Mouse (Mus musculus) lung, postnatal 0 days (tissue): ENCODE data around the gene Akap9. TPM values are rescaled to one million over a fixed set of nuclear protein-coding genes. Genes with fewer than 3 reads are reported as not detected.
A peak's percentile ranks its signal among the peaks of the same experiment; 100 is the strongest.
"Not testable (repeated sequence)": the region's sequence is repeated elsewhere in the genome, so short reads cannot be mapped to it uniquely, and the experiment has no call there.

Experiments used
- ATAC-seq: fragments of 200-750 bp; cut with Nextera tagmentation; 2 replicates; pipeline ENCODE4 v1.8.0; 2017; ENCODE audit warnings: moderate library complexity
- DNase-seq: peaks from one replicate; pipeline ENCODE4 v3.0.0-alpha.2; 2016; ENCODE audit warnings: low spot score
- H3K27ac ChIP-seq: fragments of 300-500 bp; sonication (generic); 2 replicates; pipeline ENCODE4 v1.5.1; 2014; ENCODE audit warnings: antibody characterized with exemption, mild to moderate bottlenecking, low read length, mixed read lengths
- H3K27me3 ChIP-seq: fragments of 300-500 bp; sonication (generic); replicated peaks from 2 replicates; pipeline ENCODE4 v1.6.1; 2014; ENCODE audit warnings: low read length, mixed read lengths; ENCODE audit not compliant: insufficient read depth
- H3K36me3 ChIP-seq: fragments of 300-500 bp; sonication (generic); 2 replicates; pipeline ENCODE4 v1.6.1; 2014; ENCODE audit warnings: low read length, mixed read lengths; ENCODE audit not compliant: insufficient read depth
- H3K4me1 ChIP-seq: fragments of 300-500 bp; sonication (generic); 2 replicates; pipeline ENCODE4 v1.6.1; 2014; ENCODE audit warnings: antibody characterized with exemption, low read depth, low read length, mixed read lengths; ENCODE audit not compliant: insufficient read depth
- H3K4me2 ChIP-seq: fragments of 300-500 bp; sonication (generic); replicated peaks from 2 replicates; pipeline ENCODE4 v1.6.1; 2014; ENCODE audit warnings: low read depth, mild to moderate bottlenecking, low read length, moderate library complexity, mixed read lengths
- H3K4me3 ChIP-seq: fragments of 300-500 bp; sonication (generic); 2 replicates; pipeline ENCODE4 v1.5.1; 2014; ENCODE audit warnings: low read depth, low read length
- H3K9ac ChIP-seq: fragments of 300-500 bp; sonication (generic); replicated peaks from 2 replicates; pipeline ENCODE4 v1.6.1; 2014; ENCODE audit warnings: low read depth, mild to moderate bottlenecking
- H3K9me3 ChIP-seq: fragments of 300-500 bp; sonication (generic); 2 replicates; pipeline ENCODE4 v1.6.1; 2016; ENCODE audit warnings: low read length, mixed read lengths
- CTCF ChIP-seq: IDR thresholded peaks from 2 replicates; pipeline ENCODE4 v1.5.1; 2016; ENCODE audit warnings: antibody characterized with exemption, mild to moderate bottlenecking
- EP300 ChIP-seq: IDR thresholded peaks from 2 replicates; pipeline ENCODE4 v1.6.1; 2016; ENCODE audit warnings: antibody characterized with exemption, mild to moderate bottlenecking, control low read depth
- WGBS: fragments of 180-500 bp; shearing (Covaris S2); extraction: QIAGEN DNeasy Blood & Tissue Kit; methylation state at CpG from one replicate; pipeline ENCODE4 v1.1.7; 2014; 5-methylcytosine and 5-hydroxymethylcytosine counted together
- polyA plus RNA-seq: library from polyadenylated mRNA; unstranded; fragments of >200 nt; fragmentation: Nextera tagmentation; extraction: Ambion mirVana; gene quantifications from 2 replicates; pipeline ENCODE4 v1.2.1, GENCODE M21; 2015

The Akap9 gene
- polyA plus RNA-seq: 144 and 158 TPM in 2 replicates

DNA sequence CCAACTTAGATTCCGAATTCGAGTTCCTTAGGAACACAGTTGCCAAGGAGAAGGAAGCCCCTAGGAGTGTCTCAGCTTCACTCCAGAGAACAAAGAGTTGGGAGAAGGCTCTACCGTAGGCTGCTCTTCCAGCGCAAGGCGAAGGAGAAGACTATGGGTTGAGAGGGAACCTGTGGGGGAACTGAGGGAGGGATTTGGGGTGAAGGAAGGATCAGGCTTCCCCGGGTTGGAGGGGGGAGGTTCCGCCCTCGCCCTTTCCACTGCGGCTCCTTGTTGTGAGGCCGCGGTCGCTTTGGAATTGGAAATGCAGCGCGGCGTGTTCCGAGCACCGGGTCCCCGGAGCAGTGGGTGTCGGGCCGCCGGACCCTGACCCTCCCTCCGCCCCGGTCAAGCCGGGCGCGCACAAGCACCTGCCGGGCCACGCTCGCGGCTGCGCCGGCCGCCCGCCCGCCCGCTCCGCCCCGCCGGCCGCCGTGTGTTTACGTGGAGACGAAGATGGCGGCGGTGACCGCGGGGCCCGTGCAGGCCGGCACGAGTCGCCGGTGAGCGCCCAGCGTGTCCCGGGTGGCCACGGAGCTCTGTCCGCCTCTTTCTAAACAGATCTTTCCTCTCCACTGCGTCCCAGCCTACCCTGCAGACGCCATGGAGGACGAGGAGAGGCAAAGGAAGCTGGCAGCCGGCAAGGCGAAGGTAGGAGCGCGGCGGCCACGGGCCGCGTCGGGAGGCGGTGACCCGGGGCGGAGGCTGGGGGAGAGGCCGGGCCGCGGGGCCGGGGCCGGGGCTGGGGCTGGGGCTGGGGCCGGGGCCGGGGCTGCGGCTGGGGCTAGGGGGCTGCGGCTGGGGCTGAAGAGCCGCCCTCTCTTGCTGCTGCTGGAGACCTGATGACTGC, at the start of gene Akap9:
Gene Akap9 (plus strand): TSS at position 254 of the 889 bp plus-strand sequence.
- DNase-seq (peak; percentile 65), ATAC-seq (peak; percentile 90)
- TF ChIP-seq CTCF: no peak
- no peak for TF ChIP-seq EP300
- no peaks in the 10 kb centered on the region for H3K9me3 ChIP-seq
- peak within 1 kb of the TSS; percentile 85 for H3K4me2 ChIP-seq
- peak within 1 kb of the TSS; percentile 93 for H3K4me3 ChIP-seq
- H3K27ac ChIP-seq: peak within 1 kb of the TSS; percentile 92
- peaks cover 7% of the 10 kb centered on the region; the same call in 1 of the 2 replicates for H3K4me1 ChIP-seq
- no peaks in the 10 kb centered on the region for H3K36me3 ChIP-seq
- peak within 1 kb of the TSS; percentile 95 for H3K9ac ChIP-seq
- H3K27me3 ChIP-seq: no peaks in the 10 kb centered on the region
- WGBS: 1% methylated on average over 59 of the region's 82 CpGs

DNA sequence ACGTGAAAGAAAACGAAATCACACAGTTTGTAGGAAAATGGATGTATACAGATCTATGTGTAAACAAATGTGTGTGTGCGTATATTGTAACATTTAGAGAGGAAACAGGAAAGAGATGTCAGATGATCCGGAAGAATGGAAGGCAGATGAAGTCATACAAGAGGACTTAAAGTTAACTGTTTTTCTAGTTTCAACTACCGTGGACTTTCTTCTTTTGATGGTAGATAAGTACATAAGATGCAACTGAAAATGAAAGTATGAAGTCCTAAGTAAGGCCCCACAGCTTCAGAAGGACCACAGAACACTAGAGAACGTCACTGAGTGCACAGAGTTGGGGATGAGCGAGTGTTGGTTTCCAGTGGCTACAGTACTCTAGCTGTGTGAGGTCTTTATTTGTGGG, 41.0 kb upstream of the Akap9 start:
- WGBS: 72% methylated on average over 7 of the region's 7 CpGs
- ATAC-seq, H3K4me1 ChIP-seq: not testable (repeated sequence)

DNA sequence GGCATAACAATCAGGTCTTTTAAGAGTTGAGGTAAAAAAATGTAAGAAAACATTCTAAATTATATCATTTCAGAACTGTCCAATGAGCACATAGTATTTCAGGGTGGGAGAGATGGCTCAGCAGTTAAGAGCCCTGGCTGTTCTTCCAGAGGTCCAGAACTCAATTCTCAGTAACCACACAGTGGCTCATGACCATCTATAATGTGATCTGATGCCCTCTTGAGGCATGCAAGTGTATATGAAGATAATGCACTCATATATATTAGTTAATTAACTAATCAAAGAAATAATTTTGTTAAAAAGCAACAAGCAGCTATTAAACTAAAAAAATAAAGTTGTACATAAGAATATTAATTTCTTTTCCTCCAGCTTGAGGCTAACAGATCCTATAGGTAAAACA, 38.7 kb upstream of the Akap9 start:
- no peak for ATAC-seq

More for the DNA sequence above, 41.0 kb upstream of the Akap9 start:
- not testable (repeated sequence) for H3K36me3 ChIP-seq, H3K9me3 ChIP-seq, H3K4me2 ChIP-seq, H3K4me3 ChIP-seq, H3K27ac ChIP-seq, DNase-seq, H3K27me3 ChIP-seq, H3K9ac ChIP-seq

DNA sequence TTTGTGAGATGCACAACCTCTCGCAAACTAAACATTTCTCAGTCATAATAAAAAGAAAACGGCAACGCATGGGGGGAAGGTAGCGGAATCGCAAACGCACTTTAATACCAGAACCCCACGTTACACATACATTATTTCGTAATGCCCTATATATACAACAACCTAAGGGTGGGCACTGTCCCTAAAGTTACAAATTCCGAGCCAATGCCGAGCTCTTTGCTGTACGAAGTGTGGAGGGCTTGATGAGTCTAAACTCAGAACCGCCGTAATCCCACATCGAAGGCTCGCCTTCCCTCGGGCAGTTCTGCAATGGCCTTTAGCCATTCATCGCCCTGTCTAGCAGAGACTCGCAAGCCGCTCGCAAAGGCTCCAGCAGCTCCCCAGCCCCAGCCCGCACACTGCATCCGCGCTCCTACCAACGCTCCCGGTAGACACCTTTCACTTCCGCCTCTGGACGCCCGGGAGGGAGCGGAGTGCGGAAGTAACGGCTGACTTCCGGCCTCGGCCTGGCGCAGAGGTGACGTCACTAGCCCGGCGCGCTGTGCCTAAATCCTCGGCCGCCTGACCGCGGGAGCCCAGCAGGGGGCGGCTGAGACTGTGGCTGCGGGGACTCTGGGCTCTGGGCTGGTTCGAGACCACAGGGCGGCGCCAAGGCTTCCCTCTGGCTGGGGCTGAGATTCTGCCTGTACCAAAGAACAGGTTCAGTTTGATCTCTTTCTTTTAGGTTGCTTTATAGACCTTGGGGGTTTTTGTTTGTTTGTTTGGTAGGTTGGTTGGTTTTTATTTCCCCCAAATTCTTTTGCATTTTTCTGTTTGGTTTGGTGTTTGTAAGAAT, 34.2 kb upstream of the Akap9 start, which contains the start of gene Mterf1a:
Gene Mterf1a (minus strand): TSS at position 475 of the 835 bp plus-strand sequence.
- H3K4me1 ChIP-seq, H3K9me3 ChIP-seq, H3K36me3 ChIP-seq, DNase-seq, H3K27me3 ChIP-seq, H3K27ac ChIP-seq: not testable (repeated sequence)
- Histone ChIP-seq H3K9ac (peak within 1 kb of the TSS; percentile 23; the same call in 1 of the 2 replicates), H3K4me2 (peak within 1 kb of the TSS; percentile 50), H3K4me3 (peak within 1 kb of the TSS; percentile 42)
- peak; percentile 100 for ATAC-seq
- 0% methylated on average over 6 of the region's 47 CpGs for WGBS

More for the DNA sequence above, 38.7 kb upstream of the Akap9 start:
- Histone ChIP-seq H3K4me1 (peaks cover 5% of the 10 kb centered on the region; the same call in 1 of the 2 replicates), H3K9me3 (no peaks in the 10 kb centered on the region), H3K4me3 (no peak overlapping the region), H3K4me2 (no peak overlapping the region), H3K27me3 (no peaks in the 10 kb centered on the region), H3K36me3 (no peaks in the 10 kb centered on the region), H3K27ac (no peak overlapping the region), H3K9ac (no peak overlapping the region)
- DNase-seq: no peak
- TF ChIP-seq EP300 (no peak), CTCF (no peak)

DNA sequence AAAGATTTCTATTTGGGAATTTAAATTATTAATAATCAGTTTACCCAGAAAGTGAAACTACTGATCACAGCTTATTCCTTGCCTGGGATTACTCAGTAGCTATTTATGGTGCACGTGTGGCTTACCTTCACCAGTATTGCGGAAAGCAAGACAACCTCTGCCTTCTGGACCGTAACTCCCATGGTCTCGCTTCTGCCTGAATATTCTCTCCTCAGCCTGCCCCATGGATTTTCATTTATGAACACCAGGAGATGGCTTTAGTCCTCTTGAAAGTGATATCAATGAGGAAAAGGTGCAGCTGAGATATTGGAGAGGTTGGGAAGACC, 33.6 kb upstream of the Akap9 start:
- H3K27me3 ChIP-seq, H3K9ac ChIP-seq, ATAC-seq, H3K4me3 ChIP-seq, H3K4me1 ChIP-seq, H3K36me3 ChIP-seq, H3K27ac ChIP-seq, H3K9me3 ChIP-seq, DNase-seq, H3K4me2 ChIP-seq: not testable (repeated sequence)
- 94% methylated on average over 4 of the region's 4 CpGs for WGBS

DNA sequence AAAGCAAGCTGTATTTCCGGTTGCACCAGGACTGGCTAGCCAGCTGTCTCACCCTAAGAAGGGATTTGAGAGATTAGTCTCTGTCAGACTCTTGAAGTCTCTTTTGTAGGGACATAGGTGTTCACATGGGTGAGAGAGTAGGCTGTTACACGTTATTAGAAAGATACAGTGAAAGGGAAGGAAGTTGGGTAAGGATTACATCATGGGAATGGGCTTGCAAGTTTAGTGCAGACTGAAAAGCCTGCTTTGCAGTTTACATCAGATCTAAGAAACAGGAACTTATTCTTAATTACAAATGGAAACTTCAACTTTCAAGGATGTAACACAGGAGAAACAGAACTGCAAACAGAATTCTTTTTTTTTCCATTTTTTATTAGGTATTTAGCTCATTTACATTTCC, 22.4 kb upstream of the Akap9 start:
- Histone ChIP-seq H3K9me3 (no peaks in the 10 kb centered on the region), H3K27ac (no peak overlapping the region), H3K4me1 (no peaks in the 10 kb centered on the region), H3K9ac (no peak overlapping the region), H3K27me3 (no peaks in the 10 kb centered on the region), H3K4me3 (no peak overlapping the region), H3K36me3 (no peaks in the 10 kb centered on the region), H3K4me2 (no peak overlapping the region)
- TF ChIP-seq EP300 (no peak), CTCF (no peak)
- no peak for DNase-seq
- no peak for ATAC-seq
- WGBS: 59% methylated on average over 2 of the region's 2 CpGs
